Mouse (Mus musculus) gastrocnemius, adult 8-10 months (tissue): Measurements from ENCODE around the gene C1qtnf7. TPM values are rescaled to one million over a fixed set of nuclear protein-coding genes. Genes with fewer than 3 reads are reported as not detected.

Experiments used
- DNase-seq, 2 experiments: peaks; one replicate each; pipeline ENCODE4 v3.0.0; 2022; ENCODE audit warnings: low spot score in 2 of 2
- total RNA-seq, 4 experiments: library from RNA; stranded (reverse); gene quantifications; 2 replicates each; pipeline ENCODE4 v1.2.4; 2022

The C1qtnf7 gene
- total RNA-seq, result under 1 TPM; 0.34 to 0.72 (median 0.47) TPM

GRCm38 (mm10) chr5:43515401-43515976 is at the start of gene C1qtnf7:
Gene C1qtnf7, plus strand, starts transcription at chr5:43515538.
- no peak for DNase-seq

- no peak for DNase-seq
These were observed 48.6 kb upstream of the C1qtnf7 start for GRCm38 (mm10) chr5:43466762-43467161.

DNA sequence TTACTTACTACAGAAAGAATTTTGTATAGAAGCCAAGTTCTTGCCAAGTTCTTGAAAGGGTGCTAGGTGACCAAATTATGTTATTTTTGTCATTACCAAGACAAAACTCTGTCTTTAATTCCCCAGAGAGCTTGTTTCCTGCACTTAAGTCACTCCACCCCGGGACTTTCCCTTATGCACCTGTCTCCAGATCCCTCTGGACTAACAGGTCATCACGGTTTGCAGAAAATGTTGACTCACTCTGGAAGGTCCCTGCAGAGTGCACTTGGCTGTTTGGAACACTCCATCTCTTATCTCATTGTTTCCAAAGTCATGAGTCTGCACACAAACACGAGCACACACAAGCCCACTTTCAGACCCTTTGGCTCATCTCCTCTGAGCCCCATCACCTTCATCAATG is 48.1 kb upstream of the C1qtnf7 start:
- DNase-seq, result no peak

DNA sequence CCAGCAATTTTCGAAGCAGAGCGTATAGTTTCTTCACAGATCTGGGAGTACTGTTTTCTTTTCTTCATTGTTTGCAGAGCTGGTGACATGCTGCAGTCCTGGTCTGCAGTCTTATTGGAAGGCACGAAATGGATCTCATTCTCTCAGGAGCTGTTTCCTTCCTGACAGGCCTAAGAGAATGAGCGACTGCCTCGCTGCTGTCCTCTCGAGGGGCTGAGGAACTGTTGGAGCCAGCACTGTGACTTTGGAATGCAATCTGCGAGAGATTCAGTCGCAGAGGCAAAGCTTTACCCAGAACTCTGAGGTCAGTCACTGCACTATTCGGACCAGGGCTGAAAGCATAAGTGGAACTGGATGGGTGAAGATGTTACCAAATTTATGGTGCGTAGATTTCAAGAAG is 46.4 kb upstream of the C1qtnf7 start:
- DNase-seq, result no peak

DNA sequence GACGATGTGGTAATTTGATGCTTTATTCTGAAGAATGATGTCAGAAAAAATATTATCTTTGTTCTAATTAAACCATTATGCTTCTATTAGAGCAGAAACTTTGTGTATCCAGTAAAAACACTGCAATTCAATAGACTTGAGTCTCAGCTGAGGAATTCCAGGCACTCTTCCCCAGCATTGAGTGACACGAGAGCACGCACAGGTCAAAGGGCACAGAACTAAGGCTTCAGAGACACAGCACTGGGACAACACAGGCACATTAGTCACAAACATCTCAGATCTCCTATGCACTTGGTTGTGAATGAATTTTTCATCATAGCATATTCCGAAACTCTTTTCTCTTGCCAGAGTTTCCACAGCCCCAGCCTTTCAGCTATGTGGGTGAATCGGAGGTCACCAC is 37.4 kb upstream of the C1qtnf7 start:
- no peak for DNase-seq

- no peak for DNase-seq
These were observed 35.3 kb upstream of the C1qtnf7 start for GRCm38 (mm10) chr5:43480046-43480445.

DNA sequence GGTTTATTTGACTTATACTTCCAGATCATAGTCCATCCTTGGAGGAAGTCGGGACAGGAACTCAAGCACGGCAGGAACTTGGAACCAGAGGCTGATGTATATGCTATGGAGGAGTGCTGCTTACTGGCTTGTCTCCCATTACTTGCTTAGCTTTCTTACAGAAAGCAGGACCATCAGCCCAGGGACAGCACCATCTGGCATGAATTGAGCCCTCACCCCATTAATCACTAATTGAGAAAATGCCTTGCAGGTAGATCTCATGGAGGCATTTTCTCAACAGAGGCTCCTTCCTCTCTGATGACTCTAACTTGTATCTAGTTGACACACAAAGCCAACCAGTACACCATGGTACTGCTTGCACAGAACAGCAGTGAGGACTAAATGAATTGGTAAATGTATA is 34.6 kb upstream of the C1qtnf7 start:
- DNase-seq, result no peak

GRCm38 (mm10) chr5:43481824-43482223 is 33.5 kb upstream of the C1qtnf7 start:
- DNase-seq, result no peak

DNA sequence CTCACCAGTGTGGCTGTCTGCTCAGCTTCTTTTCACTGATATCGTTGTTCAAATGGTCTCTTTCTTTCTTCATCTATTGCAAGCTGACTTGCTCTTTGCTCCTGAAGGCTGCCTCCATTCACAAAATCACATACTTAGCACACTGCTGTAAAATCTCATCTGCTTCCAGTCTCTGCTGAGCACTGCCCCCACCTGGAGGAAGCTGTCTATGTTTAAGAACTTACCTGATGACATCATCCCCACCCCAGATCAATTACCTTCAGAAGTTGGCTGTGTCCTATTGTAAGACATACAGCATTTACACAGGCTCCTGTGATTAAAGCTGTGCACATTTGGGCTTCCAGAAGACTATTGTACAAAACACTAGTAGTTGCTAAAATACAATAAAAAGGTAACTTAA is 13.5 kb upstream of the C1qtnf7 start:
- no peak for DNase-seq

GRCm38 (mm10) chr5:43504243-43504786 is 11.0 kb upstream of the C1qtnf7 start:
- DNase-seq, result no peak

DNA sequence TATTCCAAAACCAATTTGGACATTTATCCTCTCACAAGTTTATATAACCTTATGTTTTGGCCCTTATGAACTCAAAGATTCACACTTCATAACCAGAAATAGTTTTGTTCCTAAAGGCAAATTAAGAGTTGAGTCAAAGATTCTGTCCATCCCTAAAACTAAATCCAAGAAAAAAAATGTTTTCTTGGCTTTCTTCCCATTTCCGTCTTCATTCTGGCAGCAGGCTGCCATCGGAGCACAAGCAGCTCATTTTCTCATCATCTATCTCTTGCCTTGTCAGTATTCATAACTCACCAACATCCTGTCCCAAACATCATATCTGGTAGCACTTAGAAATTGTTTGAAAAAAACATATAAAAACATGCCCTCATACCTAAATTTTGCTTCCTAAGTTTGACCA is 6.9 kb upstream of the C1qtnf7 start:
- no peak for DNase-seq

- no peak for DNase-seq
These were observed 6.4 kb upstream of the C1qtnf7 start for GRCm38 (mm10) chr5:43508892-43509291.

DNA sequence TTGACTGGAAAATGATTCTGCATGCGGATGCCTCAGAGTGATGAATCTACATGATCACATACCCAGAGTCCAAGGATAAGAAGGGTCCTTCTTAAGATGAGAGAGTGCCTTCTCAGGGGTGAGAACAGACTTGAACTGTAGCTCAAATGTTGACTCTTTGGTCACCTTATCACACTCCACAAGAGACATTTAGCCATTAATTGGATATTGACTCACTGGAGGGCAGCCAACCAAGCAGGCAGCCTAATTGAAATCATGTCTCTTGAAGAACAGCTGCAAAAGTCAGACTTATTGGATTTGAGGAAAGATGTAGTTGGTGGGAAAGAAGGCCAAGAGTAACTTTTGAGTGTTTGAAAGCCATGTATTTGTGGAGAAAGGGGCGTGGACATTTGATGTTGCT is 4.2 kb upstream of the C1qtnf7 start:
- no peak for DNase-seq

DNA sequence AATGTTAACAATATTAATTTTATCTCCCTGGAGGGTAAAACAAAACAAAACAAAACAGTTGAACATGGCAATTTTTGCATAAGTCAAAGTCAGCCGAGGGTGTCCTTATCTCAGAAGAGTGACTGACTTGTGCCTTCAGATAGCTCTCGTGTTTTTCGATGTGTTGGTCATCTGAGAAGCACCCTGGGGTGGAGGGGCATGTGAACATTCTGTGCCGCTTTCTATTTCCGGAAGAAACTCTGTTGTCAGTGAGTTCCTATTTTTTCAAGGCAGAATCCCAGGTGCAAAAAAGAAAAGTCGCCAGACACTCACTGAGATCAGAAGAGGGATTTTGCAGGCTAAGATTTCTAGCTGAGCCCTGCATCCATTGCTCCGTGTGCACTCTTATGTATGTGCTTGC is 1.2 kb downstream of the C1qtnf7 start:
- DNase-seq, result no peak

DNA sequence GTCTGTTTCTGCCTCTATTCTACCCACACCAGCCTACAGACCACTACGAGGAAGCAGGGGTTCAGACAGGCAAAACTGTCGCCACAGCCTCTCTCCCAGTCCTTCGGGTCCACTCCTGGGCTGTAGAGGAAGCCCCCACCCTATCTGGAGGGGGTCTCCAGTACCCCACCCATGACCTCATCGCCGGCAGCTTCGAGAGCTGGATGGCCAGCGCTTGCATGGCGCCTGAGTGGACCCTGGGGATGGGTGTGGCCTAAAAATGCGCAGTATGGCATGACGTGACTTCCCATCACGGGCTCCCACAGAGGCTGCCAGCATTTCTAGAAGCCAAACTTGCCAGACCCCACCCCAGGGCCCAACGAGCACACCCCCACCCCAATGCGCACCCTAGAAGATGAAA is 2.0 kb downstream of the C1qtnf7 start:
- DNase-seq, result peak; percentile 7 to 32

DNA sequence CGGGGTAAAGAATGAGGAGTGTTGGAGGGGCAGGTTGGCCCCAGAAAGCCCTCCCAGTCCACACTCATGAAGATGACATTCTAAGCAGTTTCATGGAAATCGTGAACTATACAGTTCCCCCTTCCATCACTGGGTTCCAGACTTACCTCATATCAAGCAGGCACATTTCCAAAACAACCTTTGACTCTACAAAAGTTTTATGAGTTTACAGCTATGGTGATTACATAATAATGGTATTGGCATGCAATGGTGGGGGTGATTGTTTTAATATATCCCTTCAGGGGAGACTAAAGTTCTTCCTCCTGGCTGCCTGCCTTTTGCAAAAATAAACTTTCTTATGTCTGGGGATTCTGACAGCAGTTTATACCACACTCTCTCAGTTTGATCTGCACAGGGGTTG is 4.6 kb downstream of the C1qtnf7 start:
- no peak for DNase-seq

DNA sequence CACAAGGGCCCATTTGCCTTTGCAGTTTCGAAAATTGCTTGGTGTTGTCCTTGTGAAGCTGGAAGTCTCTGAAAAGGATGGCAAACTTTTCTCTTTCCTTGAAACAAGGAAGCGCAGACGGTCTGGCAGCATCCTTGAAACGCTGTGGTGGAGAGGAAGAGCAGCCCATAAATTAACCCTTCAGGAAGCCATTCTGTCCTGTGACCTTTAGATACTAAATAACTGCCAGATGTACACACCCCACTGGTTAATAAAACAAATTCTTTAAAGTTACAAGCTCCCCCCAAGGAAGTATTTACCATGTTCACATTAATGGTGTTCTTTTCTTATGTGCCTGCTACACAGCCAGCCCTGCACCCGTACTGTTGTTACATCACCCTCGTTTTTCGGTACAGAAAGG is 6.0 kb downstream of the C1qtnf7 start:
- no peak for DNase-seq

DNA sequence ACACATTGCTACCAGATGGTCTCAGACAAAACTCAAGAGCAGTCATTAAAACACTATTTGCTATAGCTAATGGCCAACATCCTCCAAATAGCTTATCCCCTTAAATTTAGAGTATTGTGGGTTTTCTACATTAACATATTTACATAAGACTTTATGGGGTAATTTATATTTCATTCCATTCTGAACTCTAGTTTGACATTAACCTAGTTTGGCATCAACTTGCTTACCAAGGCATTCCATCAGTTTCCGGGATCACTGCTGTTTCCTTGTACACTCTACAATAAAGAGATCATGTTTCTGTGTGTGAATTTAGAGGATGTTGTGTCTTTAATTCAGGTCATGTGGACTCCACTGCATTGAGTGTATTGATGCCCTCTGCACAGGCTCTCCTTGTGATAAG is 7.5 kb downstream of the C1qtnf7 start:
- no peak for DNase-seq

GRCm38 (mm10) chr5:43526874-43527584 is 11.7 kb downstream of the C1qtnf7 start:
- no peak for DNase-seq

- DNase-seq, result no peak
These were observed 14.8 kb downstream of the C1qtnf7 start for GRCm38 (mm10) chr5:43530186-43530585.

DNA sequence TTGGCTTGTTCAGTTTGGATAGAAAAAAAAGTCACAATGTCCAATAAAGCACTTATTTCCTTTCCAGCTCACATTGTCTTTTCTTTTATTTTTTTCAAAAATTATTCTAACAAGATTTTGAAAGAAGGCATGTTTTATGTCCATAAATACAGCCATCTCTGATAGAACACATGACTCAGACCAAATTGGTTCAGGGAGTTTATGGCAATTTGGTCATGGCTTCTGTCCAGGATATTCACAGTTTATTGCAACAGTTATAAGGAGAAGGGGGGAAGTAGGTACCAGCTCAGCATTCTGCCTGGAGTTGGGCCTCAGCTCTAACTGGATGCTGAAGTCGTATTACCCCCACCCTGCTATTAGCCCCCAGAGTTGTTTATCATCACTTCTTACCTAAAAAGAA is 15.5 kb downstream of the C1qtnf7 start:
- DNase-seq, result no peak

- DNase-seq, result no peak
These were observed 23.2 kb downstream of the C1qtnf7 start for GRCm38 (mm10) chr5:43538322-43539167.
